26 mouse cellular contexts compared by ENCODE assay signal in the genomic region with DNA sequence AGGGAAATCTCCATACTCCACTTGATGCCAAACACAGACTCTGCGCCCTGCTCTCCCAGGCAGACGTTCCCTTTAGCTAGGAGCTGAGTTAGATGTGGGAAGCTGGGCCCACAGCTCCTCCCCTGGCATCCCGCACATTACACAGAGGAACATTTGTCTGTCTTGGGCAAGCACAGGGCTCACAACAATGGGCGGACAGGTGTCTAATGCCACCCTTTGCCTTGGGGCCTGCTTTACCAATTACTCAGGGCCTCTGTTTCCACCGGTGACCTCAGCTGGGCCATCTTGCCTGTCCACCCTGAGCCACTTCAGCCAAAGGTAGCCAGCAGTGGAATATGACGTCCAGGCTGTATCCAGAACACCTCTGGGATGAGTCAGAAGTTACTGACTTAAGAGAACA. TPM values are rescaled to one million over a fixed set of nuclear protein-coding genes. Genes with fewer than 3 reads are reported as not detected.
DNase-seq lines count a peak whose midpoint lies in the region; ATAC-seq and TF ChIP-seq lines count a peak whose summit lies in the region.
"Had no signal": no experiment of that assay in that cellular context is flagged by ENCODE, and none has a peak within 500 bp of the region (broad histone marks: within the 10 kb centered on the region; RNA-seq: fewer than 3 reads in every experiment).

No protein-coding gene starts in this region.

- TF ChIP-seq CTCF in forebrain, postnatal 0 days (IDR thresholded peaks at IDR 0.05; ENCODE audit: low read depth) = no peak

- ATAC-seq in heart, embryonic 14.5 days (ENCODE audit: insufficient number of reproducible peaks, insufficient read depth, low FRiP score, low read depth) = peak; percentile 47; the same call in 1 of the 2 replicates
- ATAC-seq in midbrain, embryonic 11.5 days (ENCODE audit: low FRiP score) = no peak
- no peak for ATAC-seq in forebrain, postnatal 0 days
- ATAC-seq: activated CD4-positive, CD25-positive, alpha-beta regulatory T cell, adult 4 months; CD4-positive, CD25-positive, alpha-beta regulatory T cell, adult 4 months; Patski had no signal

- 0 out of 2 replicates have a peak, but pooled peaks cover 2% of the 10 kb centered on the region for H3K9me3 ChIP-seq in heart, embryonic 14.5 days (ENCODE audit: control insufficient read depth, low read length)
- H3K9me3 ChIP-seq in midbrain, embryonic 11.5 days (ENCODE audit: control insufficient read depth, low read length) = no peaks in the 10 kb centered on the region
- no peaks in the 10 kb centered on the region; the same call in 1 of the 2 replicates for H3K9me3 ChIP-seq in midbrain, embryonic 10.5 days (replicated peaks)
- no peaks in the 10 kb centered on the region for H3K9me3 ChIP-seq in forebrain, postnatal 0 days (ENCODE audit: low read length)
- H3K9me3 ChIP-seq: G1E had no signal

- no peak overlapping the region for H3ac ChIP-seq in myocyte (ENCODE audit: control insufficient read depth, insufficient read length)

- intact Hi-C loops in heart, postnatal 14 days (cut with DNase I) = no loop called here

- H3K9ac ChIP-seq in heart, embryonic 14.5 days (ENCODE audit: low read length) = no peak overlapping the region
- no peak overlapping the region for H3K9ac ChIP-seq in midbrain, embryonic 11.5 days (ENCODE audit: low read length)
- H3K9ac ChIP-seq in forebrain, postnatal 0 days = no peak overlapping the region

- no peak overlapping the region for H3K4me3 ChIP-seq in heart, embryonic 14.5 days (ENCODE audit: control insufficient read depth in 1 of 2, insufficient read depth in 1 of 2, low read depth in 1 of 2, low read length in 2 of 2)
- no peak overlapping the region for H3K4me3 ChIP-seq in midbrain, embryonic 11.5 days (ENCODE audit: low read depth, low read length)
- no peak overlapping the region for H3K4me3 ChIP-seq in midbrain, embryonic 10.5 days
- no peak overlapping the region for H3K4me3 ChIP-seq in myocyte
- H3K4me3 ChIP-seq in forebrain, postnatal 0 days (ENCODE audit: low read depth, low read length) = no peak overlapping the region

- no peak overlapping the region for H3K27ac ChIP-seq in heart, embryonic 14.5 days (replicated peaks in 1 of 2; ENCODE audit: control insufficient read depth in 1 of 2, insufficient read depth in 1 of 2, low read depth in 2 of 2, low read length in 2 of 2)
- H3K27ac ChIP-seq in midbrain, embryonic 11.5 days (ENCODE audit: low read depth, low read length) = no peak overlapping the region
- H3K27ac ChIP-seq in midbrain, embryonic 10.5 days (replicated peaks) = no peak overlapping the region
- no peak overlapping the region for H3K27ac ChIP-seq in forebrain, postnatal 0 days (ENCODE audit: low read depth, low read length)

- peak; percentile 24 for TF ChIP-seq POLR2A in myocyte (IDR thresholded peaks at IDR 0.05; ENCODE audit: insufficient read length, low read depth)

- no peaks in the 10 kb centered on the region for H3K27me3 ChIP-seq in heart, embryonic 14.5 days (ENCODE audit: control insufficient read depth, insufficient read depth, low read length)
- H3K27me3 ChIP-seq in midbrain, embryonic 11.5 days (ENCODE audit: control insufficient read depth, insufficient read depth, low read length) = no peaks in the 10 kb centered on the region; the same call in 1 of the 2 replicates
- peaks cover 21% of the 10 kb centered on the region for H3K27me3 ChIP-seq in midbrain, embryonic 10.5 days (ENCODE audit: low read depth, poor library complexity, severe bottlenecking)
- peaks cover 4% of the 10 kb centered on the region for H3K27me3 ChIP-seq in myocyte (ENCODE audit: control insufficient read depth, insufficient read depth, insufficient read length)
- no peaks in the 10 kb centered on the region for H3K27me3 ChIP-seq in forebrain, postnatal 0 days (ENCODE audit: insufficient read depth, low read length)
- H3K27me3 ChIP-seq: CH12.LX, Patski had no signal

- H3K36me3 ChIP-seq in heart, embryonic 14.5 days (ENCODE audit: control insufficient read depth, insufficient read depth, low read length) = no peaks in the 10 kb centered on the region
- H3K36me3 ChIP-seq in midbrain, embryonic 11.5 days (ENCODE audit: control insufficient read depth, insufficient read depth, low read length) = no peaks in the 10 kb centered on the region
- no peaks in the 10 kb centered on the region for H3K36me3 ChIP-seq in midbrain, embryonic 10.5 days
- no peaks in the 10 kb centered on the region for H3K36me3 ChIP-seq in myocyte (ENCODE audit: control insufficient read depth, insufficient read depth)
- no peaks in the 10 kb centered on the region for H3K36me3 ChIP-seq in forebrain, postnatal 0 days (ENCODE audit: insufficient read depth)
- H3K36me3 ChIP-seq: G1E had no signal

- H3K4me2 ChIP-seq in heart, embryonic 14.5 days (ENCODE audit: low read length) = no peak overlapping the region
- H3K4me2 ChIP-seq in midbrain, embryonic 11.5 days = no peak overlapping the region
- peak overlapping the region; percentile 57 for H3K4me2 ChIP-seq in myocyte (ENCODE audit: low read depth)
- H3K4me2 ChIP-seq in forebrain, postnatal 0 days (ENCODE audit: low read depth) = no peak overlapping the region

- no peaks in the 10 kb centered on the region for H3K4me1 ChIP-seq in heart, embryonic 14.5 days (ENCODE audit: control insufficient read depth in 2 of 2, insufficient read depth in 2 of 2, low read length in 2 of 2)
- no peaks in the 10 kb centered on the region for H3K4me1 ChIP-seq in midbrain, embryonic 11.5 days (ENCODE audit: control insufficient read depth, insufficient read depth, low read length)
- peaks cover 22% of the 10 kb centered on the region for H3K4me1 ChIP-seq in midbrain, embryonic 10.5 days
- no peaks in the 10 kb centered on the region for H3K4me1 ChIP-seq in forebrain, postnatal 0 days (ENCODE audit: insufficient read depth)

- H3K79me2 ChIP-seq in myocyte (ENCODE audit: control insufficient read depth, insufficient read depth) = no peaks in the 10 kb centered on the region

- peak; percentile 77 for DNase-seq in heart, adult 11 months
- DNase-seq in heart, adult 18-20 months = no peak
- no peak for DNase-seq in heart, postnatal 14 days
- DNase-seq in midbrain, embryonic 11.5 days (ENCODE audit: low spot score, missing footprints) = peak; percentile 54
- no peak for DNase-seq in midbrain, embryonic 10.5 days (ENCODE audit: low spot score)
- no peak for DNase-seq in forebrain, postnatal 0 days
- DNase-seq: adrenal gland, adult 2 months; adrenal gland, adult 8-10 months; adrenal gland, postnatal 10 days; adrenal gland, postnatal 14 days; adrenal gland, postnatal 25 days; adrenal gland, postnatal 36 days; B cell, adult 2 months; cerebellum, adult 11 months; cerebellum, adult 11-12 months had no signal

- 71% methylated on average over 6 of the region's 6 CpGs for WGBS in heart, embryonic 14.5 days
- 75% methylated on average over 6 of the region's 6 CpGs for WGBS in midbrain, embryonic 11.5 days
- WGBS in midbrain, embryonic 10.5 days = 79% methylated on average over 6 of the region's 6 CpGs
- WGBS in forebrain, postnatal 0 days = 77% methylated on average over 6 of the region's 6 CpGs

TF ChIP-seq in myocyte, 11 proteins besides CTCF, POLR2A, EP300 and RAD21:
- TF ChIP-seq TCF3 (IDR thresholded peaks at IDR 0.05; ENCODE audit: insufficient read length, low read depth) = peak; percentile 71
- peak; percentile 7 to 90 (median 82) for TF ChIP-seq MYOD1 (IDR thresholded peaks at IDR 0.05; ENCODE audit: control insufficient read depth in 1 of 3, insufficient read length in 2 of 3, low read depth in 2 of 3)
- TF ChIP-seq REST (IDR thresholded peaks at IDR 0.05; ENCODE audit: insufficient read depth, insufficient read length) = no peak
- 0 out of 2 replicates have a peak, but pooled peaks have one; percentile 29 for TF ChIP-seq CEBPB (IDR thresholded peaks at IDR 0.05; ENCODE audit: insufficient read depth, poor library complexity, severe bottlenecking)
- no peak for TF ChIP-seq E2F4 (IDR thresholded peaks at IDR 0.05; ENCODE audit: insufficient read depth)
- peak; percentile 75 for TF ChIP-seq TCF12 (IDR thresholded peaks at IDR 0.05; ENCODE audit: insufficient read depth, poor library complexity, severe bottlenecking)
- TF ChIP-seq POLR2AphosphoS2 (IDR thresholded peaks at IDR 0.05; ENCODE audit: insufficient read length, low read depth) = peak; percentile 32
- peak; percentile 79 to 97 (median 83) for TF ChIP-seq MYOG (IDR thresholded peaks at IDR 0.05; ENCODE audit: control insufficient read depth in 1 of 3, insufficient read depth in 1 of 3, insufficient read length in 2 of 3, low read depth in 2 of 3)

RNA-seq across cellular contexts. Expression of gene Chil1, which starts 20.6 kb away (rescaled TPM):
- total RNA-seq in heart, adult 18-20 months (2021) = 1 to 10 TPM in 1 of 2 experiments, under 1 TPM in 1; 0.42 to 1.0 TPM
- polyA plus RNA-seq in heart, embryonic 14.5 days (2014; fragmentation: Nextera tagmentation; extraction: Ambion mirVana) = 0.66 and 1.5 TPM in 2 replicates
- total RNA-seq in heart, postnatal 14 days (2021) = under 1 TPM; 0.62 to 0.71 TPM
- polyA plus RNA-seq in midbrain, embryonic 11.5 days (2014; fragmentation: Nextera tagmentation; extraction: Ambion mirVana) = 1.8 and 2.2 TPM in 2 replicates
- 0.82 and 0.90 TPM in 2 replicates for polyA plus RNA-seq in midbrain, embryonic 10.5 days (2016; fragmentation: Nextera tagmentation; extraction: Ambion mirVana)
- 32.9 TPM for polyA plus RNA-seq in myocyte (2012; fragmentation: generic; extraction: Trizol)
- total RNA-seq in forebrain, postnatal 0 days (2014; rRNA removed) = 0.38 and 1.3 TPM in 2 replicates
- 3.3 and 4.1 TPM in 2 replicates for polyA plus RNA-seq in forebrain, postnatal 0 days (2015; fragmentation: Nextera tagmentation; extraction: Ambion mirVana)
- total RNA-seq: G1E, MEL had no signal
- polyA plus RNA-seq: activated CD4-positive, CD25-positive, alpha-beta regulatory T cell, adult 4 months; G1E had no signal

RNA-seq across cellular contexts. Expression of gene Mybph, which starts 31.8 kb away (rescaled TPM):
- total RNA-seq in heart, adult 18-20 months (2021) = not detected
- polyA plus RNA-seq in heart, embryonic 14.5 days (2014; fragmentation: Nextera tagmentation; extraction: Ambion mirVana) = 0.12 and 0.27 TPM in 2 replicates
- not detected for total RNA-seq in heart, postnatal 14 days (2021)
- polyA plus RNA-seq in midbrain, embryonic 11.5 days (2014; fragmentation: Nextera tagmentation; extraction: Ambion mirVana) = 0.12 and 0.22 TPM in 2 replicates
- 0.09 and 0.10 TPM in 2 replicates for polyA plus RNA-seq in midbrain, embryonic 10.5 days (2016; fragmentation: Nextera tagmentation; extraction: Ambion mirVana)
- 1,516 TPM for polyA plus RNA-seq in myocyte (2012; fragmentation: generic; extraction: Trizol)
- total RNA-seq in forebrain, postnatal 0 days (2014; rRNA removed) = 0.10 and 0.23 TPM in 2 replicates
- polyA plus RNA-seq in forebrain, postnatal 0 days (2015; fragmentation: Nextera tagmentation; extraction: Ambion mirVana) = 0.12 TPM in 1 of 2 replicates, not detected in the other
- total RNA-seq: adrenal gland, postnatal 14 days; adrenal gland, postnatal 25 days; ES-E14; MEL had no signal
- polyA plus RNA-seq: activated CD4-positive, CD25-positive, alpha-beta regulatory T cell, adult 4 months; CD4-positive, CD25-positive, alpha-beta regulatory T cell, adult 4 months; G1E; Patski had no signal

RNA-seq across cellular contexts. Expression of gene Chit1, which starts 50.4 kb away (rescaled TPM):
- total RNA-seq in heart, adult 18-20 months (2021) = not detected
- polyA plus RNA-seq in heart, embryonic 14.5 days (2014; fragmentation: Nextera tagmentation; extraction: Ambion mirVana) = 0.46 and 0.96 TPM in 2 replicates
- total RNA-seq in heart, postnatal 14 days (2021) = not detected
- not detected in 2 replicates for polyA plus RNA-seq in midbrain, embryonic 11.5 days (2014; fragmentation: Nextera tagmentation; extraction: Ambion mirVana)
- not detected in 2 replicates for polyA plus RNA-seq in midbrain, embryonic 10.5 days (2016; fragmentation: Nextera tagmentation; extraction: Ambion mirVana)
- 0.08 TPM for polyA plus RNA-seq in myocyte (2012; fragmentation: generic; extraction: Trizol)
- 0.19 and 0.46 TPM in 2 replicates for total RNA-seq in forebrain, postnatal 0 days (2014; rRNA removed)
- polyA plus RNA-seq in forebrain, postnatal 0 days (2015; fragmentation: Nextera tagmentation; extraction: Ambion mirVana) = 0.30 and 0.41 TPM in 2 replicates
- total RNA-seq: adrenal gland, adult 18-20 months; adrenal gland, adult 2 months; adrenal gland, postnatal 14 days; adrenal gland, postnatal 25 days; adrenal gland, postnatal 36 days; adrenal gland, postnatal 4 days; G1E; MEL had no signal
- polyA plus RNA-seq: activated CD4-positive, CD25-positive, alpha-beta regulatory T cell, adult 4 months; CD4-positive, CD25-positive, alpha-beta regulatory T cell, adult 4 months; G1E; Patski had no signal

Comparison
In these comparisons a context has a peak if more than half of its experiments do, and no peak if none do; other contexts are left out.
1. DNase-seq: peak in heart, adult 11 months (single experiment) and midbrain, embryonic 11.5 days (single experiment); none in heart, adult 18-20 months (0 of 2), heart, postnatal 14 days (0 of 2), midbrain, embryonic 10.5 days (single experiment) and forebrain, postnatal 0 days (single experiment).
2. RNA of gene Mybph, which starts 31.8 kb away (polyA plus RNA-seq): 1,516 TPM in myocyte (single experiment); 0.12 to 0.27 TPM in heart, embryonic 14.5 days, 0.12 to 0.22 TPM in midbrain, embryonic 11.5 days, 0.12 TPM in forebrain, postnatal 0 days and 0.09 to 0.10 TPM in midbrain, embryonic 10.5 days; every median in the first group is over 1,000 times any median in the second.